Comparison of ENCODE assay signal across 8 mouse cellular contexts in the genomic region with DNA sequence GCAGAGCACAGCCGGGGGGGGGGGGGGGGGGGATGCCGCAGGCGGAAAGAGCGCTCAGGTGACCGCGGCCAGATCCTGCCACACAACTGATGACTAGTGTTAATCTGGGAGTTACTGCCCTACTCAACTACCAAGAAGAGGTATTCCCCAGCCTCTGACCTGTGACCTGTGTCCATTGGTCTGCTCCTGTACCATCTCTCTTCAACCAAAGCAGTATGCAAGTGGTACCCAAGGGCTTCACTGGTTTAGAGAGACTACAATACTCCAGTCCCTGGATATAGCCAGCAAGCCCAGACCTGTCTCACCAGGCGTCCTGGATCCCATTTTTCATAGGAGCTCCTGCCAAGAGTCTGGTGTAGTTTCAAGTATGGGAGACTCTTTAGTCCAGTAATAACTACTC. TPM values are rescaled to one million over a fixed set of nuclear protein-coding genes. Genes with fewer than 3 reads are reported as not detected.
A peak's percentile ranks its signal among the peaks of the same experiment; 100 is the strongest.
DNase-seq lines count a peak whose midpoint lies in the region; ATAC-seq and TF ChIP-seq lines count a peak whose summit lies in the region.

No protein-coding gene starts in this region.

- no peak for DNase-seq in lung, postnatal 25 days (ENCODE audit: low spot score)
- DNase-seq in frontal cortex, postnatal 25 days (ENCODE audit: low spot score in 2 of 2) = no peak
- DNase-seq in adrenal gland, postnatal 36 days = no peak
- DNase-seq in layer of hippocampus, postnatal 10 days (ENCODE audit: low spot score in 2 of 2) = no peak

- 31% methylated on average over 4 of the region's 7 CpGs for WGBS in lung, embryonic 16.5 days
- 13% methylated on average over 7 of the region's 7 CpGs for WGBS in embryonic facial prominence, embryonic 13.5 days
- 29% methylated on average over 2 of the region's 7 CpGs for WGBS in limb, embryonic 12.5 days
- WGBS in small intestine, adult 2 months = 11% methylated on average over 7 of the region's 7 CpGs

- ATAC-seq in lung, embryonic 16.5 days (ENCODE audit: low read depth) = no peak
- ATAC-seq in embryonic facial prominence, embryonic 13.5 days (ENCODE audit: insufficient number of reproducible peaks, insufficient read depth, low FRiP score, low TSS enrichment, low read depth) = no peak; the same call in 1 of the 2 replicates
- peak; percentile 50 for ATAC-seq in limb, embryonic 12.5 days (ENCODE audit: insufficient number of reproducible peaks, insufficient read depth, low FRiP score, low TSS enrichment, low read depth)

- peaks cover 10% of the 10 kb centered on the region; the same call in 1 of the 2 replicates for H3K4me1 ChIP-seq in lung, embryonic 16.5 days (replicated peaks; ENCODE audit: control insufficient read depth, insufficient read depth, low read length)
- H3K4me1 ChIP-seq in embryonic facial prominence, embryonic 13.5 days = peaks cover 7% of the 10 kb centered on the region
- H3K4me1 ChIP-seq in limb, embryonic 12.5 days (replicated peaks) = peaks cover 15% of the 10 kb centered on the region
- H3K4me1 ChIP-seq in small intestine, adult 2 months (ENCODE audit: control insufficient read depth, insufficient read depth, insufficient read length, low read length) = peaks cover 5% of the 10 kb centered on the region; the same call in 1 of the 2 replicates

- no peaks in the 10 kb centered on the region for H3K9me3 ChIP-seq in lung, embryonic 16.5 days (ENCODE audit: control insufficient read depth, low read length)
- no peaks in the 10 kb centered on the region for H3K9me3 ChIP-seq in embryonic facial prominence, embryonic 13.5 days
- H3K9me3 ChIP-seq in limb, embryonic 12.5 days = no peaks in the 10 kb centered on the region

- H3K36me3 ChIP-seq in lung, embryonic 16.5 days (ENCODE audit: control insufficient read depth, insufficient read depth, low read length) = no peaks in the 10 kb centered on the region
- H3K36me3 ChIP-seq in embryonic facial prominence, embryonic 13.5 days = no peaks in the 10 kb centered on the region
- no peaks in the 10 kb centered on the region for H3K36me3 ChIP-seq in limb, embryonic 12.5 days
- no peaks in the 10 kb centered on the region for H3K36me3 ChIP-seq in small intestine, adult 2 months (ENCODE audit: control insufficient read depth, insufficient read depth, low read length)

- TF ChIP-seq POLR2A in small intestine, adult 2 months (IDR thresholded peaks at IDR 0.05; ENCODE audit: low read depth, low read length) = no peak

- H3K27ac ChIP-seq in lung, embryonic 16.5 days (ENCODE audit: low read length) = no peak overlapping the region
- no peak overlapping the region for H3K27ac ChIP-seq in embryonic facial prominence, embryonic 13.5 days
- no peak overlapping the region for H3K27ac ChIP-seq in limb, embryonic 12.5 days
- H3K27ac ChIP-seq in small intestine, adult 2 months (ENCODE audit: insufficient read depth, low read depth, low read length) = no peak overlapping the region

- H3K4me3 ChIP-seq in lung, embryonic 16.5 days (ENCODE audit: low read length) = peak overlapping the region; percentile 85
- peak overlapping the region; percentile 76 for H3K4me3 ChIP-seq in embryonic facial prominence, embryonic 13.5 days
- H3K4me3 ChIP-seq in limb, embryonic 12.5 days (replicated peaks) = peak overlapping the region; percentile 76
- peak overlapping the region; percentile 72 for H3K4me3 ChIP-seq in small intestine, adult 2 months (ENCODE audit: low read depth, low read length)

- peak overlapping the region; percentile 89 for H3K9ac ChIP-seq in lung, embryonic 16.5 days (ENCODE audit: low read length)
- H3K9ac ChIP-seq in embryonic facial prominence, embryonic 13.5 days = peak overlapping the region; percentile 88
- peak overlapping the region; percentile 78; the same call in 1 of the 2 replicates for H3K9ac ChIP-seq in limb, embryonic 12.5 days (replicated peaks)

- H3K4me2 ChIP-seq in lung, embryonic 16.5 days (ENCODE audit: low read depth, low read length) = peak overlapping the region; percentile 98
- peak overlapping the region; percentile 83 for H3K4me2 ChIP-seq in embryonic facial prominence, embryonic 13.5 days
- peak overlapping the region; percentile 98 for H3K4me2 ChIP-seq in limb, embryonic 12.5 days

- H3K27me3 ChIP-seq in lung, embryonic 16.5 days (ENCODE audit: control insufficient read depth, insufficient read depth, low read depth, low read length) = no peaks in the 10 kb centered on the region
- peaks cover 4% of the 10 kb centered on the region; the same call in 1 of the 2 replicates for H3K27me3 ChIP-seq in embryonic facial prominence, embryonic 13.5 days
- H3K27me3 ChIP-seq in limb, embryonic 12.5 days = peaks cover 6% of the 10 kb centered on the region; the same call in 1 of the 2 replicates
- no peaks in the 10 kb centered on the region for H3K27me3 ChIP-seq in small intestine, adult 2 months (ENCODE audit: control insufficient read depth, insufficient read depth, low read length)

- no peak for TF ChIP-seq CTCF in small intestine, adult 2 months (IDR thresholded peaks at IDR 0.05; ENCODE audit: extremely low read depth, insufficient read length, insufficient replicate concordance, low read depth, low read length)

RNA-seq across cellular contexts. Expression of a gene that starts 5.1 kb away (rescaled TPM):
- polyA plus RNA-seq in lung, embryonic 16.5 days (2015; fragmentation: Nextera tagmentation; extraction: Ambion mirVana) = 31.7 and 33.4 TPM in 2 replicates
- 34.4 and 49.9 TPM in 2 replicates for polyA plus RNA-seq in embryonic facial prominence, embryonic 13.5 days (2015; fragmentation: Nextera tagmentation; extraction: Ambion mirVana)
- polyA plus RNA-seq in limb, embryonic 12.5 days (2016; fragmentation: Nextera tagmentation; extraction: Ambion mirVana) = 11.1 and 14.7 TPM in 2 replicates
- polyA plus RNA-seq in small intestine, adult 2 months (2012; rRNA removed) = 21.9 and 66.0 TPM in 2 replicates
- total RNA-seq in adrenal gland, postnatal 36 days (2021) = 10 to 100 TPM; 35.6 to 43.2 TPM
- 10 to 100 TPM; 55.5 to 58.6 TPM for total RNA-seq in layer of hippocampus, postnatal 10 days (2021)
